Mouse (Mus musculus) embryonic fibroblast, embryonic 13.5 days (primary cell): ENCODE results near the gene Ints11.

Source experiments
- CTCF ChIP-seq: IDR thresholded peaks from 2 replicates; pipeline ENCODE4 v1.5.1; 2011; ENCODE audit warnings: mild to moderate bottlenecking, control low read depth, low read length, moderate library complexity, borderline replicate concordance; ENCODE audit not compliant: insufficient read depth
- POLR2A ChIP-seq: IDR thresholded peaks from 2 replicates; pipeline ENCODE4 v1.6.1; 2011; ENCODE audit warnings: low read depth, mild to moderate bottlenecking, control low read depth, low read length, moderate library complexity

GRCm38 (mm10) chr4:155893212-155893690, 23.9 kb downstream of the Ints11 start:
- no peak for TF ChIP-seq POLR2A
- no peak for TF ChIP-seq CTCF
